In genomic region chr4:35724774-35725173, GRCm38 (mm10) we compare ENCODE assay signal across 28 mouse cellular contexts.
"Had no signal": no experiment of that assay in that cellular context is flagged by ENCODE, and none has a peak within 500 bp of the region (broad histone marks: within the 10 kb centered on the region; RNA-seq: fewer than 3 reads in every experiment).

No protein-coding gene starts in this region.

- H3K4me3 ChIP-seq: embryonic facial prominence, embryonic 10.5 days; embryonic facial prominence, embryonic 12.5 days; embryonic facial prominence, embryonic 13.5 days; embryonic facial prominence, embryonic 15.5 days; erythroblast, embryonic 14.5 days; forebrain, embryonic 10.5 days; forebrain, embryonic 12.5 days; forebrain, embryonic 13.5 days; forebrain, embryonic 15.5 days; gastrocnemius, adult 2 months had no signal

- H3K9ac ChIP-seq: embryonic facial prominence, embryonic 12.5 days; embryonic facial prominence, embryonic 13.5 days; embryonic facial prominence, embryonic 15.5 days; forebrain, embryonic 12.5 days; forebrain, embryonic 13.5 days; forebrain, embryonic 15.5 days; forebrain, postnatal 0 days had no signal

- H3K9me3 ChIP-seq: embryonic facial prominence, embryonic 12.5 days; embryonic facial prominence, embryonic 15.5 days had no signal

- H3K27ac ChIP-seq: embryonic facial prominence, embryonic 10.5 days; embryonic facial prominence, embryonic 12.5 days; embryonic facial prominence, embryonic 13.5 days; embryonic facial prominence, embryonic 15.5 days; forebrain, embryonic 10.5 days; forebrain, embryonic 12.5 days; forebrain, embryonic 13.5 days; forebrain, embryonic 15.5 days; gastrocnemius, adult 2 months had no signal

- H3K4me2 ChIP-seq: embryonic facial prominence, embryonic 12.5 days; embryonic facial prominence, embryonic 13.5 days; embryonic facial prominence, embryonic 15.5 days; forebrain, embryonic 12.5 days; forebrain, embryonic 13.5 days; forebrain, embryonic 15.5 days had no signal

- DNase-seq: cerebellum, adult 18-20 months; cerebellum, adult 2 months; cerebellum, adult 8-10 months; cerebellum, adult 9-10 months; cerebellum, adult 9-11 months; cerebellum, postnatal 10 days; cerebellum, postnatal 14 days; cerebellum, postnatal 25 days; cerebellum, postnatal 36 days; embryo, embryonic 11 days; forebrain, postnatal 0 days; gastrocnemius, adult 2 months; gastrocnemius, postnatal 10 days; gastrocnemius, postnatal 14 days; gastrocnemius, postnatal 25 days; gastrocnemius, postnatal 36 days; heart, adult 11 months had no signal

- ATAC-seq: forebrain, embryonic 13.5 days; forebrain, embryonic 14.5 days; forebrain, embryonic 15.5 days; forebrain, embryonic 16.5 days; forebrain, postnatal 0 days had no signal

- H3K4me1 ChIP-seq: embryonic facial prominence, embryonic 10.5 days; embryonic facial prominence, embryonic 12.5 days; embryonic facial prominence, embryonic 13.5 days; embryonic facial prominence, embryonic 15.5 days; forebrain, embryonic 10.5 days; forebrain, embryonic 12.5 days; forebrain, embryonic 13.5 days; forebrain, embryonic 15.5 days had no signal

- H3K27me3 ChIP-seq: embryonic facial prominence, embryonic 12.5 days; embryonic facial prominence, embryonic 13.5 days; embryonic facial prominence, embryonic 15.5 days; forebrain, embryonic 12.5 days; forebrain, embryonic 13.5 days; forebrain, embryonic 15.5 days had no signal

- H3K36me3 ChIP-seq: embryonic facial prominence, embryonic 10.5 days; embryonic facial prominence, embryonic 12.5 days; embryonic facial prominence, embryonic 13.5 days; embryonic facial prominence, embryonic 15.5 days; forebrain, embryonic 10.5 days; forebrain, embryonic 12.5 days; forebrain, embryonic 15.5 days had no signal
